Mouse (Mus musculus) activated CD4-positive, CD25-positive, alpha-beta regulatory T cell, adult 9 weeks (primary cell): ENCODE data around the gene Ifi207. TPM values are rescaled to one million over a fixed set of nuclear protein-coding genes. Genes with fewer than 3 reads are reported as not detected.

ENCODE experiments used
- polyA plus RNA-seq: library from polyadenylated mRNA; unstranded; fragments of 100-300 nt; shearing (Covaris generic); gene quantifications from one replicate; pipeline ENCODE4 v1.2.1, GENCODE M21; 2017

The Ifi207 gene
- 0.15 TPM for polyA plus RNA-seq

DNA sequence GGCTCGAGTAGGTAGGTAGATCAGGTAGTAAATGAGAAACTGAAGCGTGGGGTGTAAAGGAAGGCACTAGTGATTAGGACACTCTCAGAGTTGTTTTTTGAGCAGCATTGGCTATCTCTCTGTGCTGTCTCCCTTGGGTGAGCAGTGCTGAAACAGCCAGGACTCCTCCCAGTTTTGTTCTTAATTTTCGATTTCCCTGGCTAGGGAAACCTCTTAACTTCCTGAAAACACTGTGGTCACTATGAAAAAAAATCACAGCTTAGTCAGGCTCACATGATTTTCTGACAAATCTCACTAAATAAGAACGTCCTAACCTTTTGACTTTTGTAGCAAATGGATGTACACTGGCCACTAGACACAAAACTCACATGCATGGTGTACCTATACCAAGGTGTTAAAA is at the start of gene Ifi207:
Gene Ifi207, minus strand, starts transcription at position 92 of the 400 bp plus-strand sequence.

DNA sequence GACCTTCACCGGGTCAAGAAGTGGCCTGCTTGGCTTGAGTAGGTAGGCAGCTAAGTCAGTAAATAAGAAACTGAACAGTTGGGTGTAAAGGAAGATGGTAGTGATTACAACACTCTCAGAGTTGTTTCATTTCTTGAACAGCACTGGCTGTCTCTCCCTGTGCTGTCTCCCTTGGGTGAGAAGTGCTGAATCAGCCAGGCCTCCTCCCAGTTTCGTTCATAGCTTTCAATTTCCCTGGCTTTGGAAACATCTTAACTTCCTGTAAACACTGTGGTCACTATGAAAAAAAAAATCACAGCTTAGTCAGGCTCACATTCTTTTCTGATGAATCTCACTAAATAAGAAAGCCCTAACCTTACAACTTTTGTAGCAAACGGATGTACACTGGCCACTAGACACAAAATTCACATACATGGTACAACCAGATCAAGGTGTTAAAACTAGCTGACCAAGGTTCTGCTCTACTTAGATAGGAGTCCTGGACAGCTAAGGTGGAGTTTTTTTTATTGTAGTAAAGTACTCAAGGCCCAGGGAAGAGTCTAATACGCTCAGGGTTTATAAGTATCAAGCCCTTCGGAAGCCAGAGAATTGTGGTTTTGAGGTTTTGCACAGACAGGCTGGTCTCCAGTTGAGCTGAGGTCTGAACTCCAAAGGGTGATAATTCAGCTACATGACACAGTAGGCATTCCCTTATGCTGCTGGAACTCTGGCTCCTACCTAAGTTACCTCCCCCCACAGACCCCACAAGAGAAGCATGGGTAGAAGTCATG is 25.5 kb upstream of the Ifi207 start, which contains the start of gene Ifi204:
Gene Ifi204, minus strand, starts transcription at position 96 of the 770 bp plus-strand sequence.

DNA sequence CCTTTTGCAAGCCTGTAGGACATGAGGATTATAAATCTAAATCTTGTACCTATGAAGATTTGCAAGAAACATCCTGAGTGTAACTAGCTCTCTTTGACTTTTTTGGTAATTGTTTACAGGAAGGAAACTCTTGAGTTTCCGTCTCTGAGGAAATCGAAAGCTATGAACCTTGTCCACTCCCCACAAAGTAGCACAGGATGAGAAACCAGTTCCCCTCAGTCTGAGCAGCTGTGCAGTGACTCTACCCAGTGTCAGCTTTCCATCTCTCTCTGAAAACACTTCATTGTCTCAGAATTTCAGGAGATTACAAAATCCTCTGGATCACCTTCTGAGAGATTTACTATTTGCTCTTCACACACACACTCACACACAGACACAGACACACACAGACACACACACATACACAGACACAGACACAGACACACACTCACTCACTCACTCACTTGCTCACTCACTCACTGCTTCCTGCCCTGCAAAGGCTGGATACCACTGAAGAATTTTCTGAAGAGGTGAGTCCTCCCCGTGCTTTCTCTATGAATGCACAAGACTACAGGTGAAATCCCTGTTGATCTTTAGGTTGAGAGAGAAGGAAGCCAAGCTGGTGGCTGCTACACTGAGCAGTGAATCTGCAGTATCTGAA is 68.0 kb downstream of the Ifi207 start, which contains the start of gene Ifi208:
Gene Ifi208, plus strand, starts transcription at position 218 of the 640 bp plus-strand sequence.

Other genes starting within 250 kb of the Ifi207 start
- 57.8 TPM for gene Ifi214, start 205.8 kb downstream of the Ifi207 start, polyA plus RNA-seq
- gene Ifi213, start 142.5 kb downstream of the Ifi207 start, polyA plus RNA-seq: 138 TPM
- gene Ifi209, start 110.8 kb downstream of the Ifi207 start, polyA plus RNA-seq: 312 TPM
- 119 TPM for gene Ifi208, start 68.1 kb downstream of the Ifi207 start, polyA plus RNA-seq
- 1.9 TPM for gene Ifi204, start 25.2 kb upstream of the Ifi207 start, polyA plus RNA-seq
- 3.9 TPM for gene Ifi211, start 171.3 kb upstream of the Ifi207 start, polyA plus RNA-seq
- gene Mndal, start 200.7 kb upstream of the Ifi207 start, polyA plus RNA-seq: 575 TPM
- gene Ifi203, start 200.9 kb upstream of the Ifi207 start, polyA plus RNA-seq: 508 TPM
- gene Ifi202b, start 241.0 kb upstream of the Ifi207 start, polyA plus RNA-seq: not detected